Mouse (Mus musculus): ENCODE measurements around the gene Arsa.

DNA sequence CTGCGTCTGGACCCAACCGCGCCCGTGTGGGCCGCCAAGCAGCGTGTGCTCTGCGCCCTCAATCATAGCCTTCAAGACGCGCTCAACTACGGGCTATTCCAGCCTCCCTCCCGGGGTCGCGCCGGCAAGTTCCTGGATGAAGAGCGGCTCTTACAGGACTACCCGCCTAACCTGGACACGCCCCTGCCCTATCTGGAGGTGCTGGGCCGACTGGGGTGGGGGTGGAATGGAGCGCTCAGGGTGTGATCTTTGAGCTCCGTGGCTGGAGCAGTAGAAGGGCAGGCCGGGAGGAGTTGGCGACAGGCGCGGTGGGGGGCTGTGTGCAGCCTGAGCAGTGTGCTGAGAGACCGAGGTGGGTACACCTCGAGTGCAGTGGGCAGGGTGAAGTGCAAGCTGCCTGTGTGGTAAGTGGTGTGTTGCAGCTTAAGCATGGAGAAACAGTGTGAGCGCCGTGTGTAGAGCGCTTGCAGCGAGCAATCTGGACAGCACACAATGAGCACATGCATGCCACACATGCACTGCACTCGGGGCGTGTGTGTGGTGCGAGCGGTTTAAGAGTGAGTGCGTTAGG is 23.1 kb upstream of the Arsa start:
- TF ChIP-seq CTCF (IDR thresholded peaks at IDR 0.05 in 2 of 3, conservative IDR thresholded peaks at IDR 0.05 in 1 of 3; ENCODE audit: control insufficient read depth in 1 of 3, insufficient read depth in 1 of 3, low read depth in 2 of 3, low read length in 3 of 3, poor library complexity in 1 of 3, severe bottlenecking in 1 of 3) (no peak), EP300 (IDR thresholded peaks at IDR 0.05; ENCODE audit: low read depth in 1 of 2, low read length in 2 of 2) (no peak), KAT2A (conservative IDR thresholded peaks at IDR 0.05; ENCODE audit: low read depth, low read length) (no peak), MEF2A (IDR thresholded peaks at IDR 0.05; ENCODE audit: extremely low read depth, insufficient replicate concordance, low read depth, low read length, poor library complexity, severe bottlenecking) (no peak)

All from MEL (cell line).